Comparison of ENCODE assay signal across 7 mouse cellular contexts in genomic region chr1:193513929-193514710, GRCm38 (mm10).
DNase-seq lines count a peak whose midpoint lies in the region; ATAC-seq and TF ChIP-seq lines count a peak whose summit lies in the region.

No protein-coding gene starts in this region.

- H3K4me2 ChIP-seq in midbrain, embryonic 15.5 days: no peak overlapping the region
- H3K4me2 ChIP-seq in midbrain, embryonic 14.5 days (ENCODE audit: low read length): no peak overlapping the region
- H3K4me2 ChIP-seq in forebrain, postnatal 0 days (ENCODE audit: low read depth): no peak overlapping the region
- H3K4me2 ChIP-seq in liver, embryonic 13.5 days: no peak overlapping the region

- no peak overlapping the region for H3K27ac ChIP-seq in midbrain, embryonic 15.5 days
- H3K27ac ChIP-seq in midbrain, embryonic 14.5 days (replicated peaks; ENCODE audit: low read depth, low read length): no peak overlapping the region
- no peak overlapping the region for H3K27ac ChIP-seq in forebrain, postnatal 0 days (ENCODE audit: low read depth, low read length)
- no peak overlapping the region for H3K27ac ChIP-seq in liver, embryonic 13.5 days

- ATAC-seq in midbrain, embryonic 15.5 days (replicated peaks): 0 out of 2 replicates have a peak, but pooled peaks have one; percentile 11
- ATAC-seq in midbrain, embryonic 14.5 days (ENCODE audit: low FRiP score, low TSS enrichment): no peak
- peak; percentile 54; the same call in 1 of the 2 replicates for ATAC-seq in forebrain, postnatal 0 days
- ATAC-seq in liver, embryonic 13.5 days (ENCODE audit: low read depth): peak; percentile 62

- no peak for DNase-seq in midbrain, embryonic 14.5 days
- no peak for DNase-seq in forebrain, postnatal 0 days
- no peak for DNase-seq in liver, embryonic 13.5 days
- DNase-seq in urinary bladder, postnatal 25 days (ENCODE audit: low spot score): peak; percentile 55
- no peak for DNase-seq in right cerebral cortex, adult 2 months (ENCODE audit: low spot score in 2 of 2)
- no peak for DNase-seq in layer of hippocampus, adult 9-10 months (ENCODE audit: low spot score)

- no peaks in the 10 kb centered on the region for H3K27me3 ChIP-seq in midbrain, embryonic 15.5 days (replicated peaks)
- no peaks in the 10 kb centered on the region for H3K27me3 ChIP-seq in midbrain, embryonic 14.5 days (ENCODE audit: control insufficient read depth, insufficient read depth, low read length)
- H3K27me3 ChIP-seq in forebrain, postnatal 0 days (ENCODE audit: insufficient read depth, low read length): no peaks in the 10 kb centered on the region
- no peaks in the 10 kb centered on the region for H3K27me3 ChIP-seq in liver, embryonic 13.5 days

- 54% methylated on average over 9 of the region's 9 CpGs for WGBS in midbrain, embryonic 15.5 days
- WGBS in midbrain, embryonic 14.5 days: 44% methylated on average over 9 of the region's 9 CpGs
- WGBS in forebrain, postnatal 0 days: 51% methylated on average over 9 of the region's 9 CpGs
- WGBS in liver, embryonic 13.5 days (ENCODE audit: insufficient replicate concordance): 33% methylated on average over 9 of the region's 9 CpGs

- TF ChIP-seq CTCF in forebrain, postnatal 0 days (IDR thresholded peaks at IDR 0.05; ENCODE audit: low read depth): no peak

- no peaks in the 10 kb centered on the region for H3K4me1 ChIP-seq in midbrain, embryonic 15.5 days
- no peaks in the 10 kb centered on the region for H3K4me1 ChIP-seq in midbrain, embryonic 14.5 days (ENCODE audit: control insufficient read depth, insufficient read depth, low read length)
- no peaks in the 10 kb centered on the region for H3K4me1 ChIP-seq in forebrain, postnatal 0 days (ENCODE audit: insufficient read depth)
- H3K4me1 ChIP-seq in liver, embryonic 13.5 days (replicated peaks): no peaks in the 10 kb centered on the region; the same call in 1 of the 2 replicates

- no peaks in the 10 kb centered on the region for H3K9me3 ChIP-seq in midbrain, embryonic 15.5 days
- no peaks in the 10 kb centered on the region for H3K9me3 ChIP-seq in midbrain, embryonic 14.5 days (ENCODE audit: control insufficient read depth, low read length)
- no peaks in the 10 kb centered on the region for H3K9me3 ChIP-seq in forebrain, postnatal 0 days (ENCODE audit: low read length)
- no peaks in the 10 kb centered on the region for H3K9me3 ChIP-seq in liver, embryonic 13.5 days (replicated peaks)

- H3K36me3 ChIP-seq in midbrain, embryonic 15.5 days (replicated peaks): no peaks in the 10 kb centered on the region
- H3K36me3 ChIP-seq in midbrain, embryonic 14.5 days (ENCODE audit: control insufficient read depth, insufficient read depth, low read length): no peaks in the 10 kb centered on the region
- H3K36me3 ChIP-seq in forebrain, postnatal 0 days (ENCODE audit: insufficient read depth): no peaks in the 10 kb centered on the region
- no peaks in the 10 kb centered on the region for H3K36me3 ChIP-seq in liver, embryonic 13.5 days

- no peak overlapping the region for H3K4me3 ChIP-seq in midbrain, embryonic 15.5 days
- no peak overlapping the region for H3K4me3 ChIP-seq in midbrain, embryonic 14.5 days (replicated peaks; ENCODE audit: low read depth, low read length)
- H3K4me3 ChIP-seq in forebrain, postnatal 0 days (ENCODE audit: low read depth, low read length): no peak overlapping the region
- no peak overlapping the region for H3K4me3 ChIP-seq in liver, embryonic 13.5 days (replicated peaks)

- H3K9ac ChIP-seq in midbrain, embryonic 15.5 days: no peak overlapping the region
- H3K9ac ChIP-seq in midbrain, embryonic 14.5 days (replicated peaks; ENCODE audit: low read length): no peak overlapping the region
- no peak overlapping the region for H3K9ac ChIP-seq in forebrain, postnatal 0 days
- H3K9ac ChIP-seq in liver, embryonic 13.5 days: no peak overlapping the region
